Mouse (Mus musculus): Measurements from ENCODE around the gene Armh2. TPM values are rescaled to one million over a fixed set of nuclear protein-coding genes. Genes with fewer than 3 reads are reported as not detected.

Armh2 gene
- not detected in 2 replicates for polyA plus RNA-seq (2012; ENCODE audit: insufficient read depth, low replicate concordance)

DNA sequence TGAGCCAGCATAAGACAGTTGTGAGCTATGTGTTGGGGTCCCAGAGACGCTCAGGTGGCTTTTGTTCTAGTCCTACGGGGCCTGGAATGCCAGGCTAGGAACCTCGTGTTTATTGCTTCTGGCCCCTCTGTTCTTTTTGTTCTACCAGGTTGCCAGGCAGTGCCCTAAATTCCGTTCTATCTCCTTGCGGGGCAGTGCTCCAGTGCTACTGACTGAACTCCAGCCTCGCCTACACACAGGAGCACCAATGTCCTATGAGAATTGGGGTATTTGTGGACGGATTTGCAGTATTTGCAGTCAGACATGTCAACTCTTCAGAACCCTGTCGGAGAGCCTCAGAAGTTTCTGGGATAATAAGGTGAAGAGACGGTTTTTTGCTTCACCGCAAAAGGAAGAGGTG is at the start of gene Armh2:
Gene Armh2 (plus strand): TSS at position 205 of the 400 bp plus-strand sequence.
- no peak within 1 kb of the TSS for H3K4me3 ChIP-seq (replicated peaks)
- H3K4me1 ChIP-seq, result peaks cover 7% of the 10 kb centered on the region; the same call in 1 of the 2 replicates
- H3K27me3 ChIP-seq (replicated peaks), result no peaks in the 10 kb centered on the region
- H3K9me3 ChIP-seq, result peaks cover 5% of the 10 kb centered on the region; the same call in 1 of the 2 replicates
- TF ChIP-seq FLI1 (IDR thresholded peaks at IDR 0.05; ENCODE audit: low read length) (no peak), GATA1 (IDR thresholded peaks at IDR 0.05; ENCODE audit: borderline replicate concordance, low read length) (no peak)
- peaks cover 55% of the 10 kb centered on the region for H3K36me3 ChIP-seq (replicated peaks; ENCODE audit: low read length)

- TF ChIP-seq GATA1 (IDR thresholded peaks at IDR 0.05; ENCODE audit: borderline replicate concordance, low read length) (no peak), FLI1 (IDR thresholded peaks at IDR 0.05; ENCODE audit: low read length) (no peak)
- H3K4me1 ChIP-seq, result peaks cover 19% of the 10 kb centered on the region
- peaks cover 83% of the 10 kb centered on the region for H3K36me3 ChIP-seq (replicated peaks; ENCODE audit: low read length)
- H3K4me3 ChIP-seq (replicated peaks), result no peak overlapping the region
- H3K27me3 ChIP-seq (replicated peaks), result no peaks in the 10 kb centered on the region
- no peaks in the 10 kb centered on the region for H3K9me3 ChIP-seq
Measured at GRCm38 (mm10) chr13:24693312-24693711, 47.7 kb upstream of the Armh2 start.

- no peak for TF ChIP-seq FLI1 (IDR thresholded peaks at IDR 0.05; ENCODE audit: low read length)
- TF ChIP-seq GATA1 (IDR thresholded peaks at IDR 0.05; ENCODE audit: borderline replicate concordance, low read length), result no peak
- Histone ChIP-seq H3K27me3 (replicated peaks) (no peaks in the 10 kb centered on the region), H3K36me3 (replicated peaks; ENCODE audit: low read length) (peaks cover 100% of the 10 kb centered on the region), H3K4me3 (replicated peaks) (no peak overlapping the region), H3K4me1 (peaks cover 41% of the 10 kb centered on the region), H3K9me3 (no peaks in the 10 kb centered on the region)
Measured at GRCm38 (mm10) chr13:24698746-24699145, 42.3 kb upstream of the Armh2 start.

GRCm38 (mm10) chr13:24702128-24702527 is 38.9 kb upstream of the Armh2 start:
- H3K9me3 ChIP-seq, result no peaks in the 10 kb centered on the region
- H3K36me3 ChIP-seq (replicated peaks; ENCODE audit: low read length), result peaks cover 98% of the 10 kb centered on the region
- TF ChIP-seq GATA1 (IDR thresholded peaks at IDR 0.05; ENCODE audit: borderline replicate concordance, low read length) (no peak), FLI1 (IDR thresholded peaks at IDR 0.05; ENCODE audit: low read length) (no peak)
- peaks cover 42% of the 10 kb centered on the region for H3K4me1 ChIP-seq
- no peaks in the 10 kb centered on the region for H3K27me3 ChIP-seq (replicated peaks)
- H3K4me3 ChIP-seq (replicated peaks), result no peak overlapping the region

DNA sequence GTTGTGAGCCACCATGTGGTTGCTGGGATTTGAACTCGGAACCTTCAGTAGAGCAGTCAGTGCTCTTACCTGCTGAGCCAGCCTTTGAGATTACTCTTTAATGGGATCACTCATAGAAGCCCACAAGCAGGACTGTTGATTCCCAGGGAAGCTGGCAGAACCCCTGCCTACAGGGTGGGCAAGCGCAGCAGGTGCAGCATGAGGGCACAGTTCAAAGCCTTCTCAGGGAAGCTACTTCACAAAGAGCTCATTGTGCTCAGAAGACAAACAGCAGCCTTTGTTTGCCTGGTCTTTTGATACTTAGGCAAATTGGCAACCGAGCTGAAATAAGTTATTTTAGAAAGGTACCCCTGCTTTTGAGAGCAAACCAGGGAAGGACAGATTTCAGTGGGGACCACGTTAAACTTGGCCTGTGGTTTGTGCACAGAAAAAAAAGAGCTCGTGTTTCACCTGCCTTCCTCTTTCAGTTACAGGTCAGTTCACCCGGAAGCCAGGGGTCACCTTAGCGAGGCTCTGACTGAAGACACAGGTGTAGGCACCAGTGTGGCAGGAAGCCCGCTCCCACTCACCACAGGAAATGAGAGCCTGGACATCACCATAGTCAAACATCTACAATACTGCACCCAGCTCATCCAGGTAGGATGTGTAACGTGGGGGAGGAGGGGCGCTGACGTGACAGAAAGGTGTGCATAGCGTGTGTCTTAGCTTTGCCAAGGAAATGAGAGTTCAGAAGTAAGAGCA is 31.2 kb upstream of the Armh2 start:
- Histone ChIP-seq H3K4me3 (replicated peaks) (no peak overlapping the region), H3K9me3 (no peaks in the 10 kb centered on the region), H3K27me3 (replicated peaks) (no peaks in the 10 kb centered on the region), H3K4me1 (peaks cover 41% of the 10 kb centered on the region), H3K36me3 (replicated peaks; ENCODE audit: low read length) (peaks cover 99% of the 10 kb centered on the region)
- TF ChIP-seq GATA1 (IDR thresholded peaks at IDR 0.05; ENCODE audit: borderline replicate concordance, low read length) (no peak), FLI1 (IDR thresholded peaks at IDR 0.05; ENCODE audit: low read length) (no peak)

DNA sequence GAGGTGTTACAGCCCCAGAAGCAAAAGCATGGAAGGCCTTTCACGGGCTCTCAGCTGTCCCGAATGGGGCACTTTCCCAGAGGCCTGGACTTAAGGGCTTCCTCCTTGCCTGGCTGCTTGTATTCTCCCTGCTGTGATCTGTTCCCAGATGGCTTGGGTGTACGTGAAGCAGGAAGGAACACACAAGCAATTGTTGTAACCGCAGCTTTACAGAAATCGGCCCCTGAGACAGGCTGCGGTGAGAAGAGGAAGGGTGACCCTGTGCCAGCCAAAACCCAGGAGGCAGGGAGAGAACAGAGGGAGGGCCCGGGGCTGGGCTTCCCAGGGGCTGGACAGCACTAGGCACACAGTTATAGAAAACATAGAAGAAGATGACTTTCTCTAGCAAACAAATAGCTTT is 30.1 kb upstream of the Armh2 start:
- peaks cover 99% of the 10 kb centered on the region for H3K36me3 ChIP-seq (replicated peaks; ENCODE audit: low read length)
- no peaks in the 10 kb centered on the region for H3K27me3 ChIP-seq (replicated peaks)

GRCm38 (mm10) chr13:24712581-24713130 is 28.4 kb upstream of the Armh2 start:
- H3K4me3 ChIP-seq (replicated peaks), result no peak overlapping the region
- TF ChIP-seq FLI1 (IDR thresholded peaks at IDR 0.05; ENCODE audit: low read length), result no peak
- TF ChIP-seq GATA1 (IDR thresholded peaks at IDR 0.05; ENCODE audit: borderline replicate concordance, low read length), result no peak

More for the DNA sequence above, 30.1 kb upstream of the Armh2 start:
- H3K9me3 ChIP-seq, result no peaks in the 10 kb centered on the region
- no peak overlapping the region for H3K4me3 ChIP-seq (replicated peaks)
- TF ChIP-seq GATA1 (IDR thresholded peaks at IDR 0.05; ENCODE audit: borderline replicate concordance, low read length) (no peak), FLI1 (IDR thresholded peaks at IDR 0.05; ENCODE audit: low read length) (no peak)
- peaks cover 47% of the 10 kb centered on the region for H3K4me1 ChIP-seq

DNA sequence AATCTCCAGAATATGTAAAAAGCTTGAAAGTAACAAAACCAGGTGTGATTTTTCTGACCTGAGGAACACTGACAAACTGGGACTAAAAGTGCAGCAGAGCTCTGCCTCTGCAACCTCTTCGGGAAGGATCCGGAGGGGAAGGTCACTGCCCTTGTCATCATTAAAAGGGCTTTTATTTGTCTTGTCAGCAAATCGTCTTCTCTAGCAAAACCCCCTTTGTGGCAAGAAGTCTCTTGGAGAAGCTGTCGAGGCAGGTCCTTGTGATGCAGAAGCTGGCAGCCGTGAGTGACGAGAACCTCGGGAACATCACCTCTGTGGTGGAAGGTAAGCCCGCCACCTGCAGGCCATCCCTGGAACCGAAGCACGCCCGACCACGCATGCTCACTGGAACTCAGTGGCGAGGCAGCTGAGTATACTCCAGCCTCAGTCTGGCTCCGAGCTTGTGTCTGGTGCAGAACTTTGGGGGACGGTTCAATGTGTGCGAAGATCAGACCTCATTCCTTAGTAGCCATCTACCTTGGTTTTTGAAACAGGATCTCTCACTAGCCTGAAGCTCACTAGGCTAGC is 27.5 kb upstream of the Armh2 start:
- Histone ChIP-seq H3K36me3 (replicated peaks; ENCODE audit: low read length) (peaks cover 99% of the 10 kb centered on the region), H3K4me3 (replicated peaks) (no peak overlapping the region), H3K4me1 (peaks cover 48% of the 10 kb centered on the region), H3K9me3 (0 out of 2 replicates have a peak, but pooled peaks cover 4% of the 10 kb centered on the region), H3K27me3 (replicated peaks) (no peaks in the 10 kb centered on the region)
- TF ChIP-seq FLI1 (IDR thresholded peaks at IDR 0.05; ENCODE audit: low read length), result no peak
- TF ChIP-seq GATA1 (IDR thresholded peaks at IDR 0.05; ENCODE audit: borderline replicate concordance, low read length), result no peak

More at GRCm38 (mm10) chr13:24712581-24713130, 28.4 kb upstream of the Armh2 start:
- 0 out of 2 replicates have a peak, but pooled peaks cover 3% of the 10 kb centered on the region for H3K9me3 ChIP-seq
- H3K36me3 ChIP-seq (replicated peaks; ENCODE audit: low read length), result peaks cover 99% of the 10 kb centered on the region
- peaks cover 43% of the 10 kb centered on the region for H3K4me1 ChIP-seq
- H3K27me3 ChIP-seq (replicated peaks), result no peaks in the 10 kb centered on the region

GRCm38 (mm10) chr13:24714360-24714885 is 26.6 kb upstream of the Armh2 start:
- Histone ChIP-seq H3K36me3 (replicated peaks; ENCODE audit: low read length) (peaks cover 98% of the 10 kb centered on the region), H3K27me3 (replicated peaks) (no peaks in the 10 kb centered on the region)

More at GRCm38 (mm10) chr13:24714360-24714885, 26.6 kb upstream of the Armh2 start:
- TF ChIP-seq GATA1 (IDR thresholded peaks at IDR 0.05; ENCODE audit: borderline replicate concordance, low read length) (no peak), FLI1 (IDR thresholded peaks at IDR 0.05; ENCODE audit: low read length) (no peak)
- H3K9me3 ChIP-seq, result 0 out of 2 replicates have a peak, but pooled peaks cover 4% of the 10 kb centered on the region
- H3K4me1 ChIP-seq, result peaks cover 44% of the 10 kb centered on the region
- no peak overlapping the region for H3K4me3 ChIP-seq (replicated peaks)
